Mouse (Mus musculus) stomach, postnatal 0 days (tissue): Measurements from ENCODE around the gene Tspan18.

Source experiments
- CTCF ChIP-seq: IDR thresholded peaks from 2 replicates; pipeline ENCODE4 v1.5.1; 2016; ENCODE audit warnings: antibody characterized with exemption, low read depth, mild to moderate bottlenecking, moderate library complexity
- EP300 ChIP-seq: optimal IDR thresholded peaks from 2 replicates; pipeline ENCODE3; 2016; ENCODE audit warnings: antibody characterized with exemption

DNA sequence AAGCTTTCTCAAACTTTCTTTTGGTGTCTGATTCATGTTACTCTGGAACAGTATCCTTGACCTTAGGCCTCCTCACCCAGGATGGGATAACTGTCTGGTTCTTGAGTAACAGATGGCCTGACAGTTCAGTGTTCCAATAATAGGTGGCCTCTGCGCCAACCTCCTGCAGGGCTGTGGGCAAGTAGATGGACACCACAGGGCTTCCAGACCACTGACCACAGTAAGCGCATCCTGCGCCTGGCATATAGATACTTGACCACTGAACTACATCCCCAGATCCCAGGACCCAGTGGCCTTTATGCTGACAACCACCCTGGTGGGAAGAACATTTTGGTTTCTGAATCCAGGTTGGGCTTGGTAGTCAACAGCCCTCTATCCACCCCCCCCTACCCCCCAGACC lies 114.7 kb downstream of the Tspan18 start:
- TF ChIP-seq CTCF: no peak
- no peak for TF ChIP-seq EP300
